Mouse (Mus musculus): Measurements from ENCODE around the gene Tcl1b3.

Tcl1b3 gene

DNA sequence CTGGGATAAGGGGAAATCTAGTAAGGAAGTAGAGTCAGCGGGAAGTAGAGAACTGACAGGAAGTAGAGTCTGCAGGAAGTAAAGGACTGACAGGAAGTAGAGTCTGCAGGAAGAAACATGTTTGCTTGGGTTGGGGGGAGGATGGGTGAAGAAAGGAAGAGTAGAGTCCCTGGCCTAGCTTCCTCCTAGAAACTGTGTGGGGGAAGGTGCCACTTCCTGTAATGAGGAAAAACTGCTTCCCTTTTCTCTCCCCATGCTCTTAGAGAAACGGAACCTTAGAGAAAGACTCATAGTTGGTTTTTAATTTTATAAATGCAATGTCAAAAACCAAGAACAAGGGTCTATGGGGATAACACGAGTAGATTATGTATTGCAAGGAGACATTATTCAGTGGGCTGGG lies 44.2 kb downstream of the Tcl1b3 start:
- DNase-seq: no peak

DNA sequence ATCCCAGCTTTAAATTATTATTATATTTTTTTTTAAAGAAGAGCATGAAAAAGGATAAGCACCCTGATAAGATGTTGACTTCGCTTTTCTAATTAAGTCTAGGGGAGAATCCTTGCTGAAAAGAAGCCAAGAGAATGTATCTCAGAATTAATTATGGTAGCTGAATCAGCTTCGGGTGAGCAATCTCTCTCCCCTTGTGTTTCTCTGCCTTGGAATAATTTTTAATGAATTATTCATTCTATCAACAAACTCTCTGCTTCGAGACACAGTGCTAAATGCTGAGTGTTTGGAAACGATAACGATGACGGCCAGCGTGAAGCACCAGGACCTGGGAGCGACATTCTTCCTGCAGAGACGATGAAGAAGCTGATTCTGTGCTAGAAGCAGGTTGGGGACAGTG lies 48.2 kb downstream of the Tcl1b3 start:
- DNase-seq: no peak

Data from thymus, postnatal 36 days (tissue).